Mouse (Mus musculus): ENCODE data around the gene Slc25a33. TPM values are rescaled to one million over a fixed set of nuclear protein-coding genes. Genes with fewer than 3 reads are reported as not detected.
"Not testable (repeated sequence)": the region's sequence is repeated elsewhere in the genome, so short reads cannot be mapped to it uniquely, and the experiment has no call there.

Slc25a33 gene
- polyA plus RNA-seq, 1 experiment from 2014 or later: 17.3 TPM

- no peak overlapping the region for H3K4me3 ChIP-seq
- peaks cover 55% of the 10 kb centered on the region for H3K4me1 ChIP-seq
- H3K27me3 ChIP-seq (replicated peaks): peaks cover 26% of the 10 kb centered on the region; the same call in 1 of the 2 replicates
- H3K4me2 ChIP-seq: no peak overlapping the region
- H3K27ac ChIP-seq: no peak overlapping the region
- no peaks in the 10 kb centered on the region for H3K9me3 ChIP-seq (replicated peaks)
- 67% methylated on average over 9 of the region's 9 CpGs for WGBS (ENCODE audit: insufficient replicate concordance)
- no peaks in the 10 kb centered on the region for H3K36me3 ChIP-seq
- H3K9ac ChIP-seq: no peak overlapping the region
- no peak for ATAC-seq
Measured at GRCm38 (mm10) chr4:149777126-149777525, 3.0 kb upstream of the Slc25a33 start.

- no peaks in the 10 kb centered on the region for H3K36me3 ChIP-seq
- peaks cover 26% of the 10 kb centered on the region; the same call in 1 of the 2 replicates for H3K27me3 ChIP-seq (replicated peaks)
- no peak overlapping the region for H3K27ac ChIP-seq
- 24% methylated on average over 8 of the region's 8 CpGs for WGBS (ENCODE audit: insufficient replicate concordance)
- no peak overlapping the region for H3K4me3 ChIP-seq
- no peaks in the 10 kb centered on the region for H3K9me3 ChIP-seq (replicated peaks)
- H3K4me2 ChIP-seq: peak overlapping the region; percentile 18; the same call in 1 of the 2 replicates
- H3K9ac ChIP-seq: no peak overlapping the region
- H3K4me1 ChIP-seq: peaks cover 51% of the 10 kb centered on the region
- no peak for ATAC-seq
Measured at GRCm38 (mm10) chr4:149775760-149776362, 1.8 kb upstream of the Slc25a33 start.

DNA sequence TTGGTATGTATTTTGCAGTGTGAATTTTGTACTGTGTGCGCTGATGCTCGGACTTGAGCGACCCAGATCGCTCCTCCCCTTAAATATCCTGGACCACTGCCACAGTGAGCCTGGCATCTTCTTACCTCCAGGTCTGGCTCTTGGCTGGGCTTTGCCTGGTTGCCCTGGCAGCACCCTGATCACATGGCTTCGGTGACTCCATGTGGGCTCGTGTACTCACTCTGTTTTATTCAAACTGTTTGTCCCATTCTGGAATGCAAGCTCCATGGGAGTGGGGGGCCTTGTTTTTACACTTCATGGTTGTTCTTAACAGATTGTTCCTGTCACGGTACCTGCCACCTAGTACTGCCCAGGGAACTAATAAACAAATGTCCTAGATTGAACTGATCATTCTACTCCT lies 1.3 kb upstream of the Slc25a33 start:
- no peak overlapping the region for H3K4me2 ChIP-seq
- H3K27me3 ChIP-seq (replicated peaks): peaks cover 26% of the 10 kb centered on the region; the same call in 1 of the 2 replicates
- 63% methylated on average over 7 of the region's 7 CpGs for WGBS (ENCODE audit: insufficient replicate concordance)
- H3K27ac ChIP-seq: no peak overlapping the region
- H3K36me3 ChIP-seq: 0 out of 2 replicates have a peak, but pooled peaks cover under 1% of the 10 kb centered on the region
- no peaks in the 10 kb centered on the region for H3K9me3 ChIP-seq (replicated peaks)
- ATAC-seq: no peak
- peaks cover 46% of the 10 kb centered on the region for H3K4me1 ChIP-seq
- no peak overlapping the region for H3K9ac ChIP-seq
- no peak overlapping the region for H3K4me3 ChIP-seq

- Histone ChIP-seq H3K27ac (peak overlapping the region; percentile 73), H3K9ac (peak overlapping the region; percentile 81), H3K4me3 (peak overlapping the region; percentile 68), H3K36me3 (0 out of 2 replicates have a peak, but pooled peaks cover 3% of the 10 kb centered on the region), H3K9me3 (replicated peaks) (no peaks in the 10 kb centered on the region), H3K27me3 (replicated peaks) (peaks cover 26% of the 10 kb centered on the region; the same call in 1 of the 2 replicates), H3K4me2 (peak overlapping the region; percentile 99), H3K4me1 (peaks cover 38% of the 10 kb centered on the region)
- WGBS (ENCODE audit: insufficient replicate concordance): under 1% methylated on average over 62 of the region's 65 CpGs
- ATAC-seq: peak; percentile 7
Measured at GRCm38 (mm10) chr4:149773408-149774093, 526 bp downstream of the Slc25a33 start.

- H3K4me1 ChIP-seq: peaks cover 38% of the 10 kb centered on the region
- no peak for ATAC-seq
- H3K36me3 ChIP-seq: 0 out of 2 replicates have a peak, but pooled peaks cover 3% of the 10 kb centered on the region
- no peaks in the 10 kb centered on the region for H3K9me3 ChIP-seq (replicated peaks)
- 47% methylated on average over 2 of the region's 2 CpGs for WGBS (ENCODE audit: insufficient replicate concordance)
- H3K4me2 ChIP-seq: peak overlapping the region; percentile 99
- peak overlapping the region; percentile 68; the same call in 1 of the 2 replicates for H3K4me3 ChIP-seq
- no peak overlapping the region for H3K27ac ChIP-seq
- H3K9ac ChIP-seq: no peak overlapping the region
- H3K27me3 ChIP-seq (replicated peaks): peaks cover 26% of the 10 kb centered on the region; the same call in 1 of the 2 replicates
Measured at GRCm38 (mm10) chr4:149772394-149772793, 1.7 kb downstream of the Slc25a33 start.

GRCm38 (mm10) chr4:149765201-149765600 lies 8.9 kb downstream of the Slc25a33 start:
- no peak overlapping the region for H3K9ac ChIP-seq
- no peak for ATAC-seq
- H3K9me3 ChIP-seq (replicated peaks): no peaks in the 10 kb centered on the region
- 78% methylated on average over 5 of the region's 5 CpGs for WGBS (ENCODE audit: insufficient replicate concordance)
- no peak overlapping the region for H3K4me3 ChIP-seq
- H3K4me1 ChIP-seq: 0 out of 2 replicates have a peak, but pooled peaks cover 4% of the 10 kb centered on the region
- no peak overlapping the region for H3K27ac ChIP-seq
- H3K4me2 ChIP-seq: no peak overlapping the region
- no peaks in the 10 kb centered on the region for H3K27me3 ChIP-seq (replicated peaks)
- peaks cover 23% of the 10 kb centered on the region for H3K36me3 ChIP-seq

- no peak for ATAC-seq
- H3K4me3 ChIP-seq: no peak overlapping the region
- H3K27ac ChIP-seq: no peak overlapping the region
- H3K36me3 ChIP-seq: peaks cover 32% of the 10 kb centered on the region
- H3K9ac ChIP-seq: no peak overlapping the region
- 0 out of 2 replicates have a peak, but pooled peaks cover 3% of the 10 kb centered on the region for H3K4me1 ChIP-seq
- H3K4me2 ChIP-seq: no peak overlapping the region
- no peaks in the 10 kb centered on the region for H3K27me3 ChIP-seq (replicated peaks)
- 57% methylated on average over 2 of the region's 2 CpGs for WGBS (ENCODE audit: insufficient replicate concordance)
- H3K9me3 ChIP-seq (replicated peaks): no peaks in the 10 kb centered on the region
Measured at GRCm38 (mm10) chr4:149763335-149763734, 10.7 kb downstream of the Slc25a33 start.

DNA sequence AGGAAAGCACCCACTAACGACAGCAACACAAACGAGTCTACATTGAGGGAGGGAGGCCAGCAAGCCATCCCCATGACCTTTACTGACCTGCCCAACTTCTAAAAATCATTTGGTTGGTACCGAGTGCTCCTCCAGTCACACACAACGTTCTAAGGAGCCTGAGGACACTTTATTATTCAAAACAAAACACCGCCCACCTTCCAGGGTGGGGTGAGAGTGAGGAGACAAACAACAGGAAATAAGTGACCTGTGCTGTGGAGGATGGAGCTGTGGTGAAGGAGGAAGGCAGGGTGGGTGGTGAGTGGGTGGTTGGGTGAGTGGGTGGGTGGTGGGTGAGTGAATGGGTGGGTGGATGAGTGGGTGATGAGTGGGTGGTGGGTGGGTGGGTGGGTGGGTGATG lies 14.6 kb downstream of the Slc25a33 start:
- Histone ChIP-seq H3K27ac (no peak overlapping the region), H3K4me1 (0 out of 2 replicates have a peak, but pooled peaks cover 3% of the 10 kb centered on the region), H3K9ac (no peak overlapping the region), H3K4me3 (no peak overlapping the region), H3K27me3 (replicated peaks) (no peaks in the 10 kb centered on the region), H3K36me3 (peaks cover 41% of the 10 kb centered on the region), H3K9me3 (replicated peaks) (no peaks in the 10 kb centered on the region), H3K4me2 (no peak overlapping the region)
- ATAC-seq: no peak
- WGBS (ENCODE audit: insufficient replicate concordance): 68% methylated on average over 5 of the region's 5 CpGs

DNA sequence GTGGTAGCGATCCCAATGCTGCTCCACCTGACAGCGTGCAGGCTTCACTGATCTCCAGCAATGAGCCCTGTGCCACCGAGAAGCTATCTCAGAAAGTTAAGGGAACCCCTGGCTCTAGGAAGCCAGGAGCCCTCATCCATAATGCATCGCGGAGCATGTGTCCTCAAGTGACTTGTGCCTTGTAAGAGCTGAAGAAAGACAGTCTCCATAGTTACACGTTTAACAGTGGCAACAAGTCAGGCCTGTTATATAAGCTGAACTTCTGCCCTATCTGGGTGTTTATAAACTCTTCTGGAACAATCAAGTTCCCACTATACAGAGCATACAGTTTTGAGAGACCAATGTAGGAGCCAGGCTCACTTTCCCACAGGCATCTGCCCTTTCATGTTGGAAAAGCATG lies 15.7 kb downstream of the Slc25a33 start:
- WGBS (ENCODE audit: insufficient replicate concordance): 82% methylated on average over 6 of the region's 6 CpGs
- Histone ChIP-seq H3K9me3 (replicated peaks) (no peaks in the 10 kb centered on the region), H3K36me3 (peaks cover 48% of the 10 kb centered on the region), H3K4me1 (no peaks in the 10 kb centered on the region), H3K27me3 (replicated peaks) (no peaks in the 10 kb centered on the region), H3K27ac (no peak overlapping the region), H3K9ac (no peak overlapping the region), H3K4me3 (no peak overlapping the region), H3K4me2 (no peak overlapping the region)
- no peak for ATAC-seq

- not testable (repeated sequence) for H3K9me3 ChIP-seq (replicated peaks); H3K4me3 ChIP-seq; ATAC-seq; H3K9ac ChIP-seq; H3K27me3 ChIP-seq (replicated peaks); H3K4me2 ChIP-seq; H3K4me1 ChIP-seq; H3K27ac ChIP-seq
- WGBS (ENCODE audit: insufficient replicate concordance): 77% methylated on average over 7 of the region's 7 CpGs
- H3K36me3 ChIP-seq: peaks cover 47% of the 10 kb centered on the region
Measured at GRCm38 (mm10) chr4:149756546-149756945, 17.5 kb downstream of the Slc25a33 start.

DNA sequence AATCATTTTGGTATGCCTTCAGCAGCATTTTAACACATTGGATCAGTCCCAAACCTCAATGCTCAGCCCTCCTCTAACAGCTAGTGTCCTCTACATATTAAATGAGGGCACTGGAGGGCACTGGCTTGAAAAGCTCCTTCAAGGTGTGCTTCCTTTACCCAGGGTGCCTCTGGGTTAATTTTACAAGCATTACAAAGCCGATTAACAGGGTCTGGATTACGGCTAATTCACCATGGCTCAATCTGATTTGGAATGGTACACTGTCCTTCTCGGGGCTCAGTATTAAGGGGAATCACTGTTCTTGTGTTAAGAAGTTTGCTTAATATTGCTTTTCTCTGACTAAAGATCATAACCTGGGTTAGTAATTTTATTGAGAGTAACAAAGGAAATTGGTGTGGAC lies 21.2 kb downstream of the Slc25a33 start:
- no peak for ATAC-seq

GRCm38 (mm10) chr4:149752124-149752799 lies 21.8 kb downstream of the Slc25a33 start:
- no peaks in the 10 kb centered on the region for H3K27me3 ChIP-seq (replicated peaks)
- no peak overlapping the region for H3K27ac ChIP-seq
- H3K4me2 ChIP-seq: no peak overlapping the region
- peaks cover 27% of the 10 kb centered on the region for H3K36me3 ChIP-seq
- no peak overlapping the region for H3K4me3 ChIP-seq
- WGBS (ENCODE audit: insufficient replicate concordance): 53% methylated on average over 17 of the region's 17 CpGs
- ATAC-seq: no peak
- H3K4me1 ChIP-seq: 0 out of 2 replicates have a peak, but pooled peaks cover 4% of the 10 kb centered on the region
- H3K9ac ChIP-seq: no peak overlapping the region
- H3K9me3 ChIP-seq (replicated peaks): no peaks in the 10 kb centered on the region

More for the DNA sequence above, 21.2 kb downstream of the Slc25a33 start:
- Histone ChIP-seq H3K27ac (no peak overlapping the region), H3K36me3 (peaks cover 31% of the 10 kb centered on the region), H3K9ac (no peak overlapping the region), H3K9me3 (replicated peaks) (no peaks in the 10 kb centered on the region), H3K4me2 (no peak overlapping the region), H3K4me3 (no peak overlapping the region), H3K27me3 (replicated peaks) (no peaks in the 10 kb centered on the region), H3K4me1 (0 out of 2 replicates have a peak, but pooled peaks cover 4% of the 10 kb centered on the region)
- 76% methylated on average over 3 of the region's 3 CpGs for WGBS (ENCODE audit: insufficient replicate concordance)
